Mouse (Mus musculus) megakaryocyte, adult 5-6 weeks (primary cell): ENCODE data around the gene Atp7a. TPM values are rescaled to one million over a fixed set of nuclear protein-coding genes. Genes with fewer than 3 reads are reported as not detected.
"Not testable (repeated sequence)": the region's sequence is repeated elsewhere in the genome, so short reads cannot be mapped to it uniquely, and the experiment has no call there.

Experiments used
- ATAC-seq: 2 replicates; pipeline ENCODE4 v1.8.0; 2016; ENCODE audit warnings: mild to moderate bottlenecking, inconsistent platforms; ENCODE audit not compliant: poor library complexity, severe bottlenecking
- total RNA-seq, 2 experiments: library from RNA; stranded (forward) in 1 of 2; stranded (reverse) in 1 of 2; fragments of 153-499, 151-499 nt in 1 of 2; fragments of 221-1000, 200-1000 nt in 1 of 2; gene quantifications; 2 replicates each; pipeline versions ENCODE4 v1.2.3 to v1.2.4; 2015 to 2017

Gene Atp7a
- total RNA-seq, 2 experiments from 2014 or later: 23.5 to 27.5 TPM

- ATAC-seq: not testable (repeated sequence)
Measured at GRCm38 (mm10) chrX:106077858-106078257, 50.8 kb downstream of the Atp7a start.

GRCm38 (mm10) chrX:106080811-106081443 is 53.9 kb downstream of the Atp7a start:
- ATAC-seq: no peak

DNA sequence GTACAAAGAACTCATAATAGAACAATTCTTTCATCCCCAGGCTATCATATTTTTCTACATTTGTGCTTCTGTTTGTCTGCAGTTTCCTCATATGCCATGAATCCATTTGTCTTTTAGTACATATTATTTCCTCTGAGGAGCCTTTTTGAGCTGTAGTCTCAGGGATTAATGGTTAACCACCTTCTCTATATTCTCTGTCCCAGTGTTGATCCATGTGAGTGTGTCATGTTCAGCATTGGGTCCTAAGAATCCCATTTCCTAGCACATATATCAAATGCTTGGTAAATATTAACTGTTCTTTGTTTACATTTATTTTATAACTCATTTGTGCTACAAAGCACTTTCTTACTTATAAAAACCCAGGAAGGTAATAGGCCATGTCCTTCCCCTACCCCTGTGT is 55.4 kb downstream of the Atp7a start:
- ATAC-seq: no peak

- ATAC-seq: no peak
Measured at GRCm38 (mm10) chrX:106085132-106085531, 58.1 kb downstream of the Atp7a start.

- ATAC-seq: no peak
Measured at GRCm38 (mm10) chrX:106085564-106085963, 58.5 kb downstream of the Atp7a start.

GRCm38 (mm10) chrX:106092939-106093338 is 65.9 kb downstream of the Atp7a start:
- no peak for ATAC-seq

DNA sequence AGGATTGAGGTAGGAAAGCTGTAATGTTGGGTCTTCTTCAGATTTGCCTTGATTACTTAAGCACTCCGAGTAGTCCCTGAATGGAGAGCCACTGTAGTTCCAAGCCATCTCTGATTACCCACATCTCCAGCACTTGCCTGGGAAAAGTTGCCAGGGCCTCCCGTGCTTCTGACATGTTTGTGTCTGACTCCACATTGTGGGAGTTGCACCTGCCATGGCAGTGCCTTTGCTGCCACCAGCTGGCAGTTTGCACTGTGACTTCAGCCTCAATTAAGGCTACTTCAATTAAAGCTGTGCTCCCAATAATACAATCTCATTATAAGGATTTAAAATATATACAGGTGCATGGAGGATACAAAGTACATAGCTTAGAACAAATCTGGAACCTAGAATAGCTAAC is 78.4 kb downstream of the Atp7a start:
- ATAC-seq: no peak

- ATAC-seq: no peak
Measured at GRCm38 (mm10) chrX:106113881-106114280, 86.8 kb downstream of the Atp7a start.

DNA sequence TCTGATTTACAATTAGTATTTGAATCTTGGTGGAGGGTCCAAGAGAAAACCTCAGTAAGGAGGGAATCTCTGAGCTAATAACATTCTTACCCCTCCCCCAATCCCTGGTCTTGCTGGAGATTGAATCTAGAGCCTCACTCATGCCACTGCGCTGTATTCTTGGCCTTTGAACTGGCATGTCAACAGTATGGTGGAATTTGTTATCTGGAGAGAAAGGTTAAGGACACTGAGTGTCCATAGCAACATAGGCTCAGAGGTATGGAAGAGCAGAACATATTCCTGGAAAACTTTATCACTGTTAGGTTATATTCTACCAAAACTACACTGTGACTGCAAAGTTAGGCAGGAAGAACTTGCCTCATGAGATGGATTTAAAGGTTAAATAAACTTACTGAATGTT is 87.6 kb downstream of the Atp7a start:
- ATAC-seq: no peak

DNA sequence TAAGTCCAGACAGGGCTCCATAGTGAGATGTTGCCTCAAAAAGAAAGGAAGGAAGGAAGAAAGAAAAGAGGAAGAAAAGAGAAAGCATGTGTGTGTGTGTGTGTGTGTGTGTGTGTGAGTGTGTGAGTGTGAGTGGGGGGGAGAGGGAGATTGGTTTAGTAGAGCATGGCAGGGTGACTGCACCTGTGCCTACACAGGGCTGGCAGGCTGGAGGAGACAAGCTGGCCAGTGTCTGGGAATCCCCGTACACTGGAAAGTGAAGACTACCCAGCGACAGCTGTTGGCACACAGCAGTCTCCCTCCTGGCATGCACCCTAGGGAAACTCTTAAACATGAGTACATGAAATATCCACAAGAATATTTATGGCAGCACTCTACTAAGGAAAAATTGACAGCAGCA is 95.7 kb downstream of the Atp7a start:
- no peak for ATAC-seq

GRCm38 (mm10) chrX:106128283-106128682 is 101.2 kb downstream of the Atp7a start:
- ATAC-seq: no peak

DNA sequence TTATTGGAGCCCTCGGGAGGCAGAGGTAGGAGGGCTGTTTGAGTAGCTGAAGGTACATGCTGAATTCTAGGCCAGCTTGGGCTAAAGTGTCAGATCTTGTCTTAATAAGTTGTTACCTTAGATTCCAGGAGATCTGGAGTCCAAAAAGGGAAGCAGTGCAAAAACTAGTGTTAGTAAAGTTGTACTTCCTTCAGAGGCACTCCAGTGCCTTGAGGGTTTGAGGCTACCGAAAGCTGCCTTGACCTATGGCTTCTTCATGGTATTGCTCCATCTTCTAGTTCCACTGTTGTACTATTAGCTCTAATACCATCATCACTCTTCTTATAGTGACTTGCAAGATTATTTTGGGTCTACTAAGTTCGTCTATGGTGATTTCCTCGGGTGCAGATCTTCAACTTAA is 102.8 kb downstream of the Atp7a start:
- peak; percentile 72 for ATAC-seq

DNA sequence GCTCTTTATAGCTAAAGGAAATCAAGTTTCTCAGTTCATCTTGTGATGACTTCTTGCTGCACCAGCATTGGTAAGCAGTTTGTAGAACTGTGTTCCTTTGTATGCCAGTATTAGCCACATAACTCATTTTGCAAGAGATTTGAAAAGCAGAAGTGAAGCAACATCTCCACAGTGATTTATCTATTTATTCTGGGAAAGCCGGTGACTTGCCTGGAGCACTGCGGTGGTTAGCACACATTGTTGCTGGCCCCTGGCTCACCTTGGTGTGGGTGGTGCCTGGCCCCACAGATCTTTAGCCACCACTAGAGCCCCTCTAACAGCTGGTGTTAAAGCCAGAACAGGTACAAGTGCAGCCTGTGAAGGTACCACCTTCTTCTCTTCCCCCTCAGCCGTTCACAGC is 107.8 kb downstream of the Atp7a start:
- ATAC-seq: peak; percentile 53

- ATAC-seq: peak; percentile 40
Measured at GRCm38 (mm10) chrX:106135484-106135883, 108.4 kb downstream of the Atp7a start.

GRCm38 (mm10) chrX:106135916-106136575 is 109.0 kb downstream of the Atp7a start:
- ATAC-seq: peak; percentile 61

- ATAC-seq: peak; percentile 28
Measured at GRCm38 (mm10) chrX:106139309-106140070, 112.4 kb downstream of the Atp7a start.

- ATAC-seq: peak; percentile 81
Measured at GRCm38 (mm10) chrX:106142936-106143335, 115.9 kb downstream of the Atp7a start, which contains the start of gene Tlr13. Gene Tlr13 (plus strand): TSS chrX:106143204.

DNA sequence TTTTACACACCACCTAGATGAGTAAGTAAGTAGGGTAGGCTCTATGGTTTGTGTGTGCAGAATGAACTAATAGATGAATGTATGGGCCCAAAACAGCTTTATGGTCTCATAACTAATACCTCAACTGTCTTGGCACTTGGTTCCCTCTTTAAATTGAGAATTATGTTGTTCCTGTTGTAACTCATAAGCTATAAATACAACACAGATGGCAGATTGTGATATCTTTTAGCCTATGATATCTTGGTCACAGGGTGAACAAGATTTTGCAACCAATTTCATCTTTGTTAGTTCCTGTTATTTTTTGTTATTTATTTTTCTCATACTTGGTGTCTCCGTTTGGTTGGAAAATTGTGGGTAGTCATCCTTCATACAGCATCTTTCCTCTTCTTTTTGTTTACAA is 121.1 kb downstream of the Atp7a start:
- peak; percentile 64 for ATAC-seq

GRCm38 (mm10) chrX:106149460-106149859 is 122.4 kb downstream of the Atp7a start:
- peak; percentile 52 for ATAC-seq

DNA sequence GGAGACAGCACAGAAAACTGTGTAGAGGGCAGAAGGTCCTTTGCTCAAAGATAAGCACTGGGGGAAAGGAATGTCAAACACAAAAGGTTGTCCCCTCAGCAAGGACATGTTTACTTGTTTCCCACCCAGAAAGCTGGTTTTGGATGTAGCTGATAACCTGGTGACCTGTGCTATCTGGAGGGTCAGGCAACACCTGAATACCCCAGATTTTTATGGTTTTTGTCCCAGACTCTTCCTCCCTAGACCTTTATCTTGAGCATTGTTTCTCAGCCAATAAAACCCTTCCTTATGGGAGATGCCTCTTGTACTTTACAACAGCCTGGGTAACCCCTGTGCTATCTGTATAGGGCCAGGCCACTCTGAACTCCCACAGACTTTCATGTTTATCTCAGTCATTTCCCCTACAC is 127.1 kb downstream of the Atp7a start:
- no peak for ATAC-seq

DNA sequence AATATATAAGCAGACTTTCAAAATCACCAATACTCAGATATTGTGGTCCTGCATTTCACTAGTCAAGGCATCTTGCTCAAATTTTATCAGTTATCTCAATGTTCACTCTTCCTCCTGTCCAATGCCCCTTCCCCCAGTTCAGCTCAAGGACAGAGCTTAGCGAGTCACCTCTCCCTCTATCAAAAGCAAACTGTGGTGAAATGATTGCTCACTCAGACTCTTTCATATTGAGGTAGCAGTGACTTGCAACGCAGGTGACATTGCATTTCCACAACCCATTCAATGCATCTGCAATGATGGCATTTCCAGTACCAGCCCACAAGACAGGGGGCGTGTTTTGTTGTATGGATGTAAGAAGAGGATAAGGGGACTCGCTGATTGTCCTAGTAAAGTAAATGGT is 128.8 kb downstream of the Atp7a start:
- peak; percentile 87 for ATAC-seq

- peak; percentile 98 for ATAC-seq
Measured at GRCm38 (mm10) chrX:106163995-106164394, 136.9 kb downstream of the Atp7a start.
